Comparison of ENCODE assay signal across 8 mouse cellular contexts in genomic region chr6:116282546-116282945, GRCm38 (mm10). TPM values are rescaled to one million over a fixed set of nuclear protein-coding genes. Genes with fewer than 3 reads are reported as not detected.
DNase-seq lines count a peak whose midpoint lies in the region; ATAC-seq and TF ChIP-seq lines count a peak whose summit lies in the region.

No protein-coding gene starts in this region.

- H3K27me3 ChIP-seq in heart, adult 2 months (ENCODE audit: control insufficient read depth, insufficient read depth, low read length), result no peaks in the 10 kb centered on the region

- no peak overlapping the region for H3K9ac ChIP-seq in heart, adult 2 months (ENCODE audit: low read depth, low read length)

- no peak for TF ChIP-seq EP300 in heart, adult 2 months (IDR thresholded peaks at IDR 0.05; ENCODE audit: insufficient read depth, low read depth, low read length)

- no peaks in the 10 kb centered on the region; the same call in 1 of the 2 replicates for H3K4me1 ChIP-seq in heart, adult 2 months (ENCODE audit: control insufficient read depth, insufficient read depth, low read length)

- no peak for DNase-seq in heart, adult 2 months
- DNase-seq in heart, postnatal 4 days, result no peak
- peak; percentile 18 for DNase-seq in urinary bladder, postnatal 14 days (ENCODE audit: low spot score)
- DNase-seq in urinary bladder, postnatal 36 days (ENCODE audit: low spot score in 2 of 2), result no peak
- DNase-seq in thymus, postnatal 4 days, result peak; percentile 81
- no peak for DNase-seq in adrenal gland, postnatal 10 days
- no peak for DNase-seq in adrenal gland, postnatal 4 days (ENCODE audit: low spot score in 2 of 2)

- no peaks in the 10 kb centered on the region for H3K36me3 ChIP-seq in heart, adult 2 months (ENCODE audit: control insufficient read depth, insufficient read depth, low read length)

- TF ChIP-seq POLR2A in heart, adult 2 months (IDR thresholded peaks at IDR 0.05; ENCODE audit: insufficient read depth, low read depth, low read length), result no peak

- intact Hi-C loops in heart, adult 2 months (cut with DNase I), result no loop called here

- TF ChIP-seq CTCF in heart, adult 2 months (IDR thresholded peaks at IDR 0.05), result peak; percentile 46

- WGBS in heart, adult 2 months, result 59% methylated on average over 4 of the region's 4 CpGs

- ATAC-seq in megakaryocyte progenitor cell, adult 5-6 weeks (replicated peaks; ENCODE audit: poor library complexity), result 0 out of 2 replicates have a peak, but pooled peaks have one; percentile 32

- H3K79me2 ChIP-seq in heart, adult 2 months (replicated peaks; ENCODE audit: control insufficient read depth, insufficient read depth, low read length), result no peaks in the 10 kb centered on the region

- no peak overlapping the region for H3K4me3 ChIP-seq in heart, adult 2 months

- H3K27ac ChIP-seq in heart, adult 2 months, result no peak overlapping the region

RNA-seq across cellular contexts. Expression of gene Zfand4, which starts 18.5 kb away (rescaled TPM):
- total RNA-seq in heart, adult 2 months (2021), result 1 to 10 TPM; 3.2 to 4.0 TPM
- 1.8 and 2.9 TPM in 2 replicates for polyA plus RNA-seq in heart, adult 2 months (2012; rRNA removed)
- 1 to 10 TPM; 6.0 to 7.5 TPM for total RNA-seq in heart, postnatal 4 days (2021)
- total RNA-seq in megakaryocyte progenitor cell, adult 5-6 weeks (2015), result 31.0 and 32.1 TPM in 2 replicates
- 25.1 and 29.3 TPM in 2 replicates for total RNA-seq in megakaryocyte progenitor cell, adult 5-6 weeks (2017)
- total RNA-seq in adrenal gland, postnatal 10 days (2021), result 1 to 10 TPM; 5.0 to 5.5 TPM
- 1 to 10 TPM; 6.0 to 7.2 TPM for total RNA-seq in adrenal gland, postnatal 4 days (2021)

RNA-seq across cellular contexts. Expression of gene March8, which starts 55.3 kb away (rescaled TPM):
- 10 to 100 TPM; 38.4 to 43.9 TPM for total RNA-seq in heart, adult 2 months (2021)
- 27.8 and 46.2 TPM in 2 replicates for polyA plus RNA-seq in heart, adult 2 months (2012; rRNA removed)
- total RNA-seq in heart, postnatal 4 days (2021), result 10 to 100 TPM; 42.2 to 43.0 TPM
- total RNA-seq in megakaryocyte progenitor cell, adult 5-6 weeks (2015), result 11.1 and 15.6 TPM in 2 replicates
- 18.1 and 29.2 TPM in 2 replicates for total RNA-seq in megakaryocyte progenitor cell, adult 5-6 weeks (2017)
- 10 to 100 TPM; 50.7 to 67.1 TPM for total RNA-seq in adrenal gland, postnatal 10 days (2021)
- 10 to 100 TPM; 80.1 to 98.6 TPM for total RNA-seq in adrenal gland, postnatal 4 days (2021)

Comparison
In these comparisons a context has a peak if more than half of its experiments do, and no peak if none do; other contexts are left out.
1. DNase-seq: peak in urinary bladder, postnatal 14 days (single experiment) and thymus, postnatal 4 days (single experiment); none in heart, adult 2 months (0 of 2), heart, postnatal 4 days (single experiment), urinary bladder, postnatal 36 days (0 of 2), adrenal gland, postnatal 10 days (single experiment) and adrenal gland, postnatal 4 days (0 of 2).